Mouse (Mus musculus) kidney, postnatal 0 days (tissue): ENCODE data around the gene Dusp18. TPM values are rescaled to one million over a fixed set of nuclear protein-coding genes. Genes with fewer than 3 reads are reported as not detected.

Experiments
- ATAC-seq: fragments of 200-750 bp; cut with Nextera tagmentation; replicated peaks from 2 replicates; pipeline ENCODE4 v1.8.0; 2017; ENCODE audit warnings: low read depth, moderate number of reproducible peaks, moderate TSS enrichment, moderate library complexity; ENCODE audit not compliant: low FRiP score
- DNase-seq: peaks from one replicate; pipeline ENCODE4 v3.0.0-alpha.2; 2016; ENCODE audit warnings: low spot score
- H3K27ac ChIP-seq: fragments of 300-500 bp; sonication (generic); 2 replicates; pipeline ENCODE4 v1.5.1; 2014; ENCODE audit warnings: mild to moderate bottlenecking
- H3K27me3 ChIP-seq: fragments of 300-500 bp; sonication (generic); 2 replicates; pipeline ENCODE4 v1.6.1; 2014; ENCODE audit warnings: low read length, mixed read lengths; ENCODE audit not compliant: insufficient read depth
- H3K36me3 ChIP-seq: fragments of 300-500 bp; sonication (generic); 2 replicates; pipeline ENCODE4 v1.6.1; 2014; ENCODE audit warnings: low read length, mixed read lengths; ENCODE audit not compliant: insufficient read depth
- H3K4me1 ChIP-seq: fragments of 300-500 bp; sonication (generic); replicated peaks from 2 replicates; pipeline ENCODE4 v1.6.1; 2014; ENCODE audit warnings: antibody characterized with exemption, low read length, mixed read lengths; ENCODE audit not compliant: insufficient read depth
- H3K4me2 ChIP-seq: fragments of 300-500 bp; sonication (generic); 2 replicates; pipeline ENCODE4 v1.6.1; 2014; ENCODE audit warnings: mild to moderate bottlenecking, low read length, moderate library complexity, mixed read lengths
- H3K4me3 ChIP-seq: fragments of 300-500 bp; sonication (generic); replicated peaks from 2 replicates; pipeline ENCODE4 v1.5.1; 2014; ENCODE audit warnings: low read depth, low read length
- H3K9ac ChIP-seq: fragments of 300-500 bp; sonication (generic); 2 replicates; pipeline ENCODE4 v1.6.1; 2014; ENCODE audit warnings: low read depth, low read length
- H3K9me3 ChIP-seq: fragments of 300-500 bp; sonication (generic); replicated peaks from 2 replicates; pipeline ENCODE4 v1.6.1; 2016; ENCODE audit warnings: low read length, inconsistent platforms, mixed read lengths
- CTCF ChIP-seq: IDR thresholded peaks from 2 replicates; pipeline ENCODE4 v1.5.1; 2016; ENCODE audit warnings: antibody characterized with exemption, low read depth, mild to moderate bottlenecking, moderate library complexity
- WGBS: fragments of 180-500 bp; shearing (Covaris S2); extraction: QIAGEN DNeasy Blood & Tissue Kit; methylation state at CpG from one replicate; pipeline ENCODE4 v1.1.7; 2014; 5-methylcytosine and 5-hydroxymethylcytosine counted together
- polyA plus RNA-seq: library from polyadenylated mRNA; unstranded; fragments of >200 nt; fragmentation: Nextera tagmentation; extraction: Ambion mirVana; gene quantifications from 2 replicates; pipeline ENCODE4 v1.2.1, GENCODE M21; 2015

The Dusp18 gene
- polyA plus RNA-seq, 1 experiment from 2014 or later, result 10.1 TPM

GRCm38 (mm10) chr11:3853031-3853430 lies 42.0 kb upstream of the Dusp18 start:
- H3K9ac ChIP-seq, result no peak overlapping the region
- no peaks in the 10 kb centered on the region for H3K9me3 ChIP-seq
- TF ChIP-seq CTCF, result no peak
- DNase-seq, result no peak
- no peaks in the 10 kb centered on the region for H3K27me3 ChIP-seq
- H3K36me3 ChIP-seq, result no peaks in the 10 kb centered on the region
- H3K4me1 ChIP-seq, result no peaks in the 10 kb centered on the region
- no peak overlapping the region for H3K4me3 ChIP-seq
- H3K27ac ChIP-seq, result no peak overlapping the region
- WGBS, result 97% methylated on average over 10 of the region's 10 CpGs
- H3K4me2 ChIP-seq, result no peak overlapping the region
- ATAC-seq, result no peak

- Histone ChIP-seq H3K9ac (no peak overlapping the region), H3K4me1 (no peaks in the 10 kb centered on the region), H3K4me2 (no peak overlapping the region), H3K4me3 (no peak overlapping the region), H3K27ac (no peak overlapping the region), H3K36me3 (no peaks in the 10 kb centered on the region), H3K27me3 (no peaks in the 10 kb centered on the region), H3K9me3 (no peaks in the 10 kb centered on the region)
- TF ChIP-seq CTCF, result no peak
- 63% methylated on average over 5 of the region's 5 CpGs for WGBS
- no peak for DNase-seq
- no peak for ATAC-seq
Measured at GRCm38 (mm10) chr11:3853481-3854034, 41.5 kb upstream of the Dusp18 start.

- Histone ChIP-seq H3K4me1 (no peaks in the 10 kb centered on the region), H3K9ac (no peak overlapping the region), H3K4me3 (no peak overlapping the region), H3K27me3 (no peaks in the 10 kb centered on the region), H3K4me2 (no peak overlapping the region), H3K36me3 (no peaks in the 10 kb centered on the region), H3K9me3 (no peaks in the 10 kb centered on the region), H3K27ac (no peak overlapping the region)
- no peak for TF ChIP-seq CTCF
- DNase-seq, result no peak
- 93% methylated on average over 3 of the region's 3 CpGs for WGBS
- no peak for ATAC-seq
Measured at GRCm38 (mm10) chr11:3854156-3854555, 40.9 kb upstream of the Dusp18 start.

- H3K4me3 ChIP-seq, result no peak overlapping the region
- DNase-seq, result no peak
- no peaks in the 10 kb centered on the region for H3K27me3 ChIP-seq
- no peaks in the 10 kb centered on the region for H3K4me1 ChIP-seq
- no peak for ATAC-seq
- no peak overlapping the region for H3K27ac ChIP-seq
- WGBS, result 94% methylated on average over 5 of the region's 5 CpGs
- no peaks in the 10 kb centered on the region for H3K9me3 ChIP-seq
- no peak for TF ChIP-seq CTCF
- no peaks in the 10 kb centered on the region for H3K36me3 ChIP-seq
- no peak overlapping the region for H3K9ac ChIP-seq
- no peak overlapping the region for H3K4me2 ChIP-seq
Measured at GRCm38 (mm10) chr11:3855846-3856245, 39.2 kb upstream of the Dusp18 start.

DNA sequence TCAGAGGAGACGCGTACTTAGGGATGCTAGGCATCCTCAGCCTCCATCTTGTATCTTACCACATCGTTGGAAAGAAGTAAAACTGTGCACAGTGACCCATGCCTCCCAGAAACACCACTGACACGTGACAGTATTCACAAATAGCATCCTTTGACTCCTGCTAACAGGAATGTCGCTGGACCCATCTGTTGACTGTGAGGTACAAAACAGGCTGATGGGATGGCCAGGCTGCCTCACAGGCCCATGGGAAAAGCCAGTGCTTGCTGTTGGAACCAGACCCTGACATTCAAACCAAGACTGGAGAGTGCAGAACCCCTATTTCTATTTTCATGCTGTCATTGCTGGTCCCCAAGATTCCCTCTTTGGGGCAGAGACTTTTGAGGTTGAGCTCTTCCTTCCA lies 37.1 kb upstream of the Dusp18 start:
- no peaks in the 10 kb centered on the region for H3K27me3 ChIP-seq
- no peaks in the 10 kb centered on the region for H3K36me3 ChIP-seq
- no peaks in the 10 kb centered on the region for H3K9me3 ChIP-seq
- no peak overlapping the region for H3K4me3 ChIP-seq
- DNase-seq, result no peak
- H3K4me1 ChIP-seq, result no peaks in the 10 kb centered on the region
- no peak overlapping the region for H3K4me2 ChIP-seq
- no peak for ATAC-seq
- WGBS, result 73% methylated on average over 5 of the region's 5 CpGs
- H3K27ac ChIP-seq, result no peak overlapping the region
- no peak for TF ChIP-seq CTCF
- H3K9ac ChIP-seq, result no peak overlapping the region

GRCm38 (mm10) chr11:3859778-3860177 lies 35.3 kb upstream of the Dusp18 start:
- no peaks in the 10 kb centered on the region for H3K36me3 ChIP-seq
- WGBS, result 95% methylated on average over 4 of the region's 4 CpGs
- H3K9ac ChIP-seq, result no peak overlapping the region
- H3K9me3 ChIP-seq, result no peaks in the 10 kb centered on the region
- H3K4me2 ChIP-seq, result no peak overlapping the region
- no peaks in the 10 kb centered on the region for H3K27me3 ChIP-seq
- DNase-seq (no peak), ATAC-seq (no peak)
- TF ChIP-seq CTCF, result no peak
- H3K4me1 ChIP-seq, result no peaks in the 10 kb centered on the region
- H3K27ac ChIP-seq, result no peak overlapping the region
- no peak overlapping the region for H3K4me3 ChIP-seq

- no peak for DNase-seq
- Histone ChIP-seq H3K9ac (no peak overlapping the region), H3K4me1 (no peaks in the 10 kb centered on the region), H3K27me3 (no peaks in the 10 kb centered on the region), H3K27ac (no peak overlapping the region), H3K4me3 (no peak overlapping the region), H3K36me3 (no peaks in the 10 kb centered on the region), H3K9me3 (no peaks in the 10 kb centered on the region), H3K4me2 (no peak overlapping the region)
- WGBS, result 54% methylated on average over 4 of the region's 4 CpGs
- ATAC-seq, result no peak
- TF ChIP-seq CTCF, result no peak
Measured at GRCm38 (mm10) chr11:3860361-3860760, 34.7 kb upstream of the Dusp18 start.
